ENCODE assay signal across 1 mouse cellular context in the genomic region with DNA sequence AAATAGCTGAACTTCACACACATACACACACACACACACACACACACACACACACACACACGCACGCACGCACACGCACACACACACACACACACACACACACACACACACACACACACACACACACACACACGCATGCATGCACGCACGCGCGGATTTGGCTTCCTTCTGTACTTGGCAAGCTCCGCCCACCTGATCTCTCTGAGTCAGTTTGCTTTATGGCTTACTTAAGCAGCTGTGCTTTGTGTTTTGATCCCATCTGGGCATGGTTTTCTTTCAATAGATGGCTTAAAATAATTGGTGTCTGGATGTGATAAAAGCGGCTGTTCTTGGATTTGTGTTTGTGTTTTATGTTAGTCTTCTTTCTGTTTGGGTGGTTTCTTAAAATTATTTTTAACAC. TPM values are rescaled to one million over a fixed set of nuclear protein-coding genes. Genes with fewer than 3 reads are reported as not detected.
"Had no signal": no experiment of that assay in that cellular context is flagged by ENCODE, and none has a peak within 500 bp of the region (broad histone marks: within the 10 kb centered on the region; RNA-seq: fewer than 3 reads in every experiment).

No protein-coding gene starts in this region.

RNA-seq across cellular contexts. Expression of gene Fam155a, which starts 29.4 kb away (rescaled TPM):
- polyA plus RNA-seq: macrophage had no signal
